Mouse (Mus musculus) hindbrain, embryonic 14.5 days (tissue): ENCODE data around the gene Gpr146. TPM values are rescaled to one million over a fixed set of nuclear protein-coding genes. Genes with fewer than 3 reads are reported as not detected.
"Not testable (repeated sequence)": the region's sequence is repeated elsewhere in the genome, so short reads cannot be mapped to it uniquely, and the experiment has no call there.

Source experiments
- ATAC-seq: fragments of 200-750 bp; cut with Nextera tagmentation; 2 replicates; pipeline ENCODE4 v1.8.0; 2017; ENCODE audit warnings: moderate number of reproducible peaks, mild to moderate bottlenecking, moderate TSS enrichment, moderate library complexity; ENCODE audit not compliant: low FRiP score
- DNase-seq: peaks from one replicate; pipeline ENCODE4 v3.0.0-alpha.2; 2015; ENCODE audit warnings: low spot score
- H3K27ac ChIP-seq: fragments of 300-500 bp; sonication (generic); 2 replicates; pipeline ENCODE4 v1.5.1; 2014; ENCODE audit warnings: mild to moderate bottlenecking, moderate library complexity
- H3K27me3 ChIP-seq: fragments of 300-500 bp; sonication (generic); 2 replicates; pipeline ENCODE4 v1.6.1; 2014; ENCODE audit warnings: mild to moderate bottlenecking, low read length, mixed read lengths; ENCODE audit not compliant: control insufficient read depth, insufficient read depth
- H3K36me3 ChIP-seq: fragments of 300-500 bp; sonication (generic); replicated peaks from 2 replicates; pipeline ENCODE4 v1.6.1; 2014; ENCODE audit not compliant: control insufficient read depth, insufficient read depth
- H3K4me1 ChIP-seq: fragments of 300-500 bp; sonication (generic); replicated peaks from 2 replicates; pipeline ENCODE4 v1.6.1; 2014; ENCODE audit warnings: antibody characterized with exemption, low read length, mixed read lengths; ENCODE audit not compliant: control insufficient read depth, insufficient read depth
- H3K4me2 ChIP-seq: fragments of 300-500 bp; sonication (generic); replicated peaks from 2 replicates; pipeline ENCODE4 v1.6.1; 2014; ENCODE audit warnings: mild to moderate bottlenecking, moderate library complexity
- H3K4me3 ChIP-seq: fragments of 300-500 bp; sonication (generic); replicated peaks from 2 replicates; pipeline ENCODE4 v1.5.1; 2014; ENCODE audit warnings: mild to moderate bottlenecking, low read length
- H3K9ac ChIP-seq: fragments of 300-500 bp; sonication (generic); 2 replicates; pipeline ENCODE4 v1.6.1; 2014
- H3K9me3 ChIP-seq: fragments of 300-500 bp; sonication (generic); 2 replicates; pipeline ENCODE4 v1.6.1; 2016; ENCODE audit warnings: low read length; ENCODE audit not compliant: control insufficient read depth
- WGBS: fragments of 180-500 bp; shearing (Covaris S2); extraction: QIAGEN DNeasy Blood & Tissue Kit; methylation state at CpG from one replicate; pipeline ENCODE4 v1.1.7; 2014; 5-methylcytosine and 5-hydroxymethylcytosine counted together
- polyA plus RNA-seq: library from polyadenylated mRNA; unstranded; fragments of >200 nt; fragmentation: Nextera tagmentation; extraction: Ambion mirVana; gene quantifications from 2 replicates; pipeline ENCODE4 v1.2.1, GENCODE M21; 2014

The Gpr146 gene
- polyA plus RNA-seq = 1.4 and 2.7 TPM in 2 replicates

DNA sequence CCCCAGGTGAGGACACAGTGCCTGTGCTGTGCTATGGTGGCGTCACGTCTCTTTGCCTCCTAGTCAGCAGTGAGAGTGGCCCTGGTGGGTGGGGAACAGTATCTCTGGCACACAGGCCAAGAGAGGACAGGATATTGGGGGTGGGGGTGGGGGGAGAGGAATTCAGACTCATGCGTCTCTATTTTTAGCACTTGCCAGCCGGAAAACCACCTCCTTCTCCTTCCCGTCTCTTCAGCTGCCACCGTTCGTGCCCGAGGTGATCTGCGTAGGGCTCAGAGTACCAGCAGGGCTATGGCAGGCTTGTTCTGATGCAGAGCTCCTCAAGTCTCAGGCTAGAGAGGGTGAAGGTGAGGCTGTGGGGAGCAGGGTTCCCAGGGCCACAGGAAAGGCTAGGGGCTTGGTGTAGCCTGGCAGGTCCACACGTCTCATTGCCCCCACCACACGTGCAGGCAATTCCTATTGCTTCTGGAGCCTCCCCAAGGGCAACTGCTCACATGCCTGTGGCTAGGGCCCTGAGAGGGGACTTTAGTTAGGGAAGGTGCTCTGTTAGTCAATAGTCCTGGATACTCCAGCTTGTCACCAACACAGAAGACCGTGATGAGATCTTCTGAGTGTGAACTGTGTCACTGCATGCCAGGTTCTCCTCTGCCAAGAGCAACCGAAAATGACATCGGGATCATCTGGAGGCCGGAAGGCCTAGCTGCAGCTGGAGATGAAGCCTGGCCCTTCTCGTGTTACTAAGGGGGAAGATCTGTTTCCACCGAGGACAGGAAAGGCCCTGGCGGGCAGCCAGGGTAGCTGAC is at the start of gene Gpr146:
TSS of gene Gpr146 (plus strand) at position 230 of the 803 bp plus-strand sequence.
- Histone ChIP-seq H3K27me3 (no peaks in the 10 kb centered on the region), H3K9ac (no peak within 1 kb of the TSS), H3K36me3 (no peaks in the 10 kb centered on the region), H3K4me3 (no peak within 1 kb of the TSS), H3K9me3 (no peaks in the 10 kb centered on the region), H3K4me1 (peaks cover 24% of the 10 kb centered on the region), H3K4me2 (no peak within 1 kb of the TSS), H3K27ac (peak within 1 kb of the TSS; percentile 75)
- 83% methylated on average over 18 of the region's 18 CpGs for WGBS
- DNase-seq (no peak), ATAC-seq (no peak)

GRCm38 (mm10) chr5:139330766-139331165 is 46.7 kb upstream of the Gpr146 start:
- ATAC-seq = no peak
- WGBS = 68% methylated on average over 7 of the region's 7 CpGs
- Histone ChIP-seq H3K4me1 (peaks cover under 1% of the 10 kb centered on the region; the same call in 1 of the 2 replicates), H3K27me3 (peaks cover 20% of the 10 kb centered on the region), H3K36me3 (peaks cover 14% of the 10 kb centered on the region; the same call in 1 of the 2 replicates), H3K9ac (no peak overlapping the region), H3K4me3 (no peak overlapping the region), H3K9me3 (no peaks in the 10 kb centered on the region), H3K4me2 (no peak overlapping the region), H3K27ac (no peak overlapping the region)
- no peak for DNase-seq

DNA sequence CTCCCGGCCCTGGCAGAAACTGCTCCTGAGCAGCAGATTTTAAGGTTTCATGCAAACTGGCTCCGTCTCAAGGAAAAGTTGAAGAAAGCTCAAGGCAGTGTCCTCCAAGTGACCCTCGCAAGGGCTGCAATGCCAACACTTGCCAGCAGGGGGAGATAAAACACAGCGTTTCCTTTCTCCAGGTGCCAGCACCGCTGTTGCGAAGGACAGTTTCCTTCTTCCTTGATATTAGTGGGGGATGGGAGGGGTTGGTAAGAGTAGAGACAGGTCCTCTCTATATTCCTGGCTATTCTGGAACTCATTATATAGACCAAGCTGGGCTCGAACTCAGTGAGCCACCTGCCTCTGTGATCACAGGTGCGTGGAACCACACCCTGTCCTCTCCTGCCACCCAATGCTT is 45.8 kb upstream of the Gpr146 start:
- Histone ChIP-seq H3K4me2 (no peak overlapping the region), H3K27ac (no peak overlapping the region), H3K4me3 (no peak overlapping the region), H3K27me3 (peaks cover 12% of the 10 kb centered on the region), H3K9me3 (no peaks in the 10 kb centered on the region), H3K4me1 (no peaks in the 10 kb centered on the region), H3K36me3 (peaks cover 24% of the 10 kb centered on the region), H3K9ac (no peak overlapping the region)
- ATAC-seq = no peak
- WGBS = 19% methylated on average over 8 of the region's 8 CpGs
- peak; percentile 87 for DNase-seq

GRCm38 (mm10) chr5:139332590-139333272 is 44.8 kb upstream of the Gpr146 start:
- Histone ChIP-seq H3K9me3 (no peaks in the 10 kb centered on the region), H3K9ac (no peak overlapping the region), H3K4me3 (no peak overlapping the region), H3K27me3 (peaks cover 6% of the 10 kb centered on the region; the same call in 1 of the 2 replicates), H3K36me3 (peaks cover 33% of the 10 kb centered on the region), H3K4me2 (no peak overlapping the region), H3K4me1 (no peaks in the 10 kb centered on the region), H3K27ac (no peak overlapping the region)
- no peak for ATAC-seq
- 91% methylated on average over 8 of the region's 8 CpGs for WGBS
- DNase-seq = no peak

- Histone ChIP-seq H3K9me3 (no peaks in the 10 kb centered on the region), H3K27me3 (peaks cover 6% of the 10 kb centered on the region; the same call in 1 of the 2 replicates), H3K36me3 (peaks cover 40% of the 10 kb centered on the region), H3K9ac (no peak overlapping the region), H3K4me3 (no peak overlapping the region), H3K27ac (no peak overlapping the region), H3K4me1 (no peaks in the 10 kb centered on the region), H3K4me2 (no peak overlapping the region)
- DNase-seq (no peak), ATAC-seq (no peak)
- WGBS = 74% methylated on average over 16 of the region's 16 CpGs
Measured at GRCm38 (mm10) chr5:139333301-139334013, 44.0 kb upstream of the Gpr146 start.

DNA sequence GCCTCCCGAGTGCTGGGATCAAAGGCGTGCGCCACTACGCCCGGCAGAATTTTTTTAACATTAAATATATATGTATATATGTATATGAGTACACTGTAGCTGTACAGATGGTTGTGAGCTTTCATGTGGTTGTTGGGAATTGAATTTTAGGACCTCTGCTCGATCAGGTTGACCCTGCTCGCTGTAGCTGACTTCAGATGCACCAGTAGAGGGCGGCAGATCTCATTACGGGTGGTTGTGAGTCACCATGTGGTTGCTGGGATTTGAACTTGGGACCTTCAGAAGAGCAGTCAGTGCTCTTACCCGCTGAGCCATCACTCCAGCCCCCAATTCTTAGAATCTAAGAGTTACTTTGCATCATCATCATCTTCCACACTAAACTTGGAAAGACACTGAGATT is 43.1 kb upstream of the Gpr146 start:
- H3K9ac ChIP-seq, H3K9me3 ChIP-seq, H3K27ac ChIP-seq, H3K27me3 ChIP-seq, DNase-seq, H3K4me1 ChIP-seq, H3K4me3 ChIP-seq, H3K4me2 ChIP-seq, ATAC-seq: not testable (repeated sequence)
- WGBS = 86% methylated on average over 10 of the region's 10 CpGs
- peaks cover 50% of the 10 kb centered on the region for H3K36me3 ChIP-seq

- Histone ChIP-seq H3K4me2 (no peak overlapping the region), H3K27me3 (no peaks in the 10 kb centered on the region), H3K4me1 (no peaks in the 10 kb centered on the region), H3K36me3 (peaks cover 62% of the 10 kb centered on the region), H3K9me3 (no peaks in the 10 kb centered on the region), H3K9ac (no peak overlapping the region), H3K27ac (no peak overlapping the region), H3K4me3 (no peak overlapping the region)
- WGBS = 90% methylated on average over 4 of the region's 4 CpGs
- ATAC-seq (no peak), DNase-seq (no peak)
Measured at GRCm38 (mm10) chr5:139335634-139336033, 41.9 kb upstream of the Gpr146 start.

DNA sequence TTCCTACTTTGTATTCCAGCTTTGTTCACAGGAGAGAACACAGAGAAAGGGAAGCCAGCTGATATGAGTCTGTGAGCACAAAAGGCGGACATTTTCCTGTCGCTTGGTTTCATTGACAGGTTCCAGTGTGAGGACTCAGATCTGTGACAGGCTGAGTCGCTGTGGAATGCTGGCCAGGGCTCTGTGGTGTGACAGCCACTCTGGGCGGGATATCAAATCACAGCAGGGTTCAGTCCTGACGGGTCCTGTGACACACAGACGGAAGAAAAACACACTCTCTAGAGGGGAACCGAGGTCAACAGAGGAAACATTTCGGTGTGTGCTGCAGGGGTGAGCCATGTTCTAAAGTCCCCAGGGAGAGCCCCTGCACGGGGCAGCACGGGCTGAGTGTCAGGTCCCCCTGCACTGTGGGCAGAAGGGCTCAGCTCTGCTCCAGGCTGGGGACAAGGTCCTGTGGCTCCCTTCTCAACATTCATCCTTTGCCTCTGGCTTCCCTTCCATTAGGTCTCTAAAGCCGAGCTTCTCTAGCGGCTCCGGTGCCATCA is 39.6 kb upstream of the Gpr146 start:
- Histone ChIP-seq H3K27ac (no peak overlapping the region), H3K4me3 (no peak overlapping the region), H3K9ac (no peak overlapping the region), H3K4me2 (no peak overlapping the region), H3K27me3 (no peaks in the 10 kb centered on the region), H3K9me3 (no peaks in the 10 kb centered on the region), H3K36me3 (peaks cover 83% of the 10 kb centered on the region), H3K4me1 (no peaks in the 10 kb centered on the region)
- WGBS = 80% methylated on average over 13 of the region's 13 CpGs
- ATAC-seq = no peak
- DNase-seq = no peak

GRCm38 (mm10) chr5:139338403-139338802 is 39.1 kb upstream of the Gpr146 start:
- DNase-seq = no peak
- Histone ChIP-seq H3K4me3 (no peak overlapping the region), H3K4me2 (no peak overlapping the region), H3K36me3 (peaks cover 83% of the 10 kb centered on the region), H3K4me1 (peaks cover 1% of the 10 kb centered on the region; the same call in 1 of the 2 replicates), H3K27ac (no peak overlapping the region), H3K27me3 (no peaks in the 10 kb centered on the region), H3K9ac (no peak overlapping the region), H3K9me3 (no peaks in the 10 kb centered on the region)
- ATAC-seq = no peak
- WGBS = 94% methylated on average over 3 of the region's 3 CpGs
